Mouse (Mus musculus) lung, adult 10 weeks (tissue): ENCODE data around the gene Myl4. TPM values are rescaled to one million over a fixed set of nuclear protein-coding genes. Genes with fewer than 3 reads are reported as not detected.

Source experiments
- polyA plus RNA-seq: library from polyadenylated mRNA; stranded (reverse); fragments of 350-450 nt; fragmentation: Illumina TruSeq; extraction: RNeasy Lipid Tissue Mini Kit (QIAGEN cat#74804); gene quantifications from one replicate; pipeline ENCODE4 v1.2.3, GENCODE M21; 2014; ENCODE audit warnings: low read depth, low replicate concordance; ENCODE audit not compliant: insufficient read depth

Myl4 gene
- 276 TPM for polyA plus RNA-seq

DNA sequence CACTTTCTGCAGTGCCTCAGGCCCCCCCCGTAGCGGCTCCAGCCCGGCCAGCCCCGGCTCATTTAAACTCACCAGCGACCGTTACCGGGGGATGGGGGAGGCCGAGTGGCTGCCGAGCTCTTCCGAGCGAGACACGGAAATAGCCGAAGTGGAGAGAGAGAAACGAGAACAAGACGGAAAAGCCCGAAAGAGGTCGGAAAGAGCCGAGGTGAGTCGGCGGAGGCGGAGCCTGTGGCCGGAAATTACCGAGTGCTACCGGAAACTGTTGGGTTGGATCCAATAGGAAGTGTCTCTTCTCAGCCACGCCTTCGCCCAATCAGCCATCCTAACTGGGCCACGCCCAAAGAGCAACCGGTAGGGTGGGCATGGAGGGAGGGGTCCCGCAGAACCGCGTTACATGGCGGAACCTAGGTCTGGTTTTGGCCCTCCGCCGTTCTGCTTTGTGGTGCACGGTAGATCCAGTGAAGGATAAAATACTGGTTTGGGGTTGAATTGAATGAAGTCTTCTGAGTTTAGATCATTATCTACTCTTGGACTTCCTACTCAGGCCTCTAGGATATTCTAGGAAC is at the start of gene Myl4, which contains the start of gene Cdc27:
Myl4 (plus strand) TSS at position 258 of the 569 bp plus-strand sequence.
Cdc27 (minus strand) TSS at position 215 of the 569 bp plus-strand sequence.

DNA sequence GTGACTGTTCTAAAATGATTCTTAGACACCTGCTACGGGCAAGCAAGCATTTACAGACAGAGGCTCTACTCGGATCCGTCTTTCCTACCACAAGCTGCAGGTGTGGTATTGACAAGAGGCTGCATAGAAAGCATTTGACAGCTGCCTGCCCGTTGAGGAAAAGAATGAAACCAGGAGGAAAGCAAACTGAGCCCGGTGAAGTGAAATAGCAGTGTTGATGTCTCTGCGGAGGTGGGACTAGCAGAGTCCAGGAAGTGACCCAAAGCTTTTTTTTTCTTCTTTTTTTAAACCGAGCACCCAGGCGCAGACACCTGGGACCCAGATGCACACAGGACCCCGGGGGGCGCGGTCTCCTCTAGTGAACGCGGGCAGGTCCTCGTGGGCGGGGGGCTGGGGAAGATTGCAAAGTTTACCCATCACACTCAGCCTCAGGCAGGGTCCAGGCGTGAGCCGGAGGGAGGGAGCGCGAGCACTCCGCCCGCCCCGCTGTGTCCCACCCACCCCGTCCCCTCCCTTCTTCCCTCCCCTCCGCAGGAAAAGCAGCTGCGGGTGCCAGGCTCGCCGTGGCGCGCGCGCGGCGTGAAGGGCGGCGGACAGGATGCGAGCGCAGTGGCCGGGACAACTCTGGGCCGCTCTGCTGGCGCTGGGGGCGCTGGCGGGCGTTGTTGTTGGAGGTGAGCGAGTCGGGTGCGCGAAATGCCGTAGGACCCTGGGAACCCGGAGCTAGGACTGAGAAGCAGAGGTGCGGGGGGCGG is 57.2 kb downstream of the Myl4 start, which contains the start of gene Itgb3:
Itgb3 (plus strand) TSS at position 510 of the 755 bp plus-strand sequence.

Other genes starting within 250 kb of the Myl4 start
- gene Kansl1, start 81.8 kb upstream of the Myl4 start, polyA plus RNA-seq: 11.5 TPM
- gene Cdc27, start within 50 bp of the Myl4 start, polyA plus RNA-seq: 8.2 TPM
- 5.7 TPM for gene Itgb3, start 57.3 kb downstream of the Myl4 start, polyA plus RNA-seq
- not detected for gene Gm11639, start 135.0 kb downstream of the Myl4 start, polyA plus RNA-seq